Mouse (Mus musculus): ENCODE measurements around the gene Bik. TPM values are rescaled to one million over a fixed set of nuclear protein-coding genes. Genes with fewer than 3 reads are reported as not detected.
A peak's percentile ranks its signal among the peaks of the same experiment; 100 is the strongest.

Gene Bik
- total RNA-seq, 2 experiments from 2014 or later = not detected

GRCm38 (mm10) chr15:83546029-83546428, 19.4 kb downstream of the Bik start:
- no peak for DNase-seq (ENCODE audit: low spot score in 2 of 2)

- no peak for DNase-seq (ENCODE audit: low spot score in 2 of 2)
Observed at GRCm38 (mm10) chr15:83547144-83547543, 20.5 kb downstream of the Bik start.

DNA sequence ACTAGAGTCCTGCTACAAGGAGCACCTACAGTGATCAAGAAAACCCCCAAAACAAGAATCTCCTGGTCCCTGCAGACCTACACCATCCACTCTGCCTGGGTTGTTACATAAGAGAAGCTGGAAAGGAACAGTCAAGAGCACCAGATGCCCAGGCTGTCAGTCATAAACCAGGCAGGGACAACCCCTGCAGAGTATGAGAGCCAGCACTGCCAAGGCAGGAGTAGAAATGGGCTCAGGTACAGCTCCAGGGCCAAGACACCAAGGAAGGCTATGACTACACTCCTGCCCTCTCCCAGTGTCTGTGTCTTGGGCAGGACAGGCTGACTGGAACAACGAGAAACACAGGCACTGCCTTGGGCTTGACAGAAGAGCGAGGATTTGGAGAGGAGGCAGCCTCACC, 23.5 kb downstream of the Bik start:
- DNase-seq (ENCODE audit: low spot score in 2 of 2) = no peak

DNA sequence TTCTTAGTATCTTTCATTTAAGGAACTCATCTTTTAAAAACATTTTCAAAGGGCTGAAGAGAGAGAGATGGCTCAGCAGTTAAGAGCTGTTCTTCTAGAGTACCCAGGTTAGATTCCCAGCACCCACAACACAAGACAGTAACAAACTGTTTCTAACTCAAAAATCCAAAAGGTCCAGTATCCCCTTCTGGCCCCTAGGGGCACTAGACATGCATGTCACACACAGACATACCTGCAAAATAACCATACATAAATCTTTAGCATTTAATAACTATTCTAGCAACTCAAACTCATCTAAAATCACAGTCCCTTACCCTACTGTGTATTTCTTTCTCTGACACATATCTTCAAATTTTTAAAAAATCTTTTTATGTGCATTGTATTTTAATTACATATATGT, 27.2 kb downstream of the Bik start:
- DNase-seq (ENCODE audit: low spot score in 2 of 2) = no peak

GRCm38 (mm10) chr15:83555161-83555974, 28.7 kb downstream of the Bik start:
- peak; percentile 81 to 88 for DNase-seq (ENCODE audit: low spot score in 2 of 2)

GRCm38 (mm10) chr15:83560941-83561477, 34.3 kb downstream of the Bik start:
- DNase-seq (ENCODE audit: low spot score in 2 of 2) = no peak

GRCm38 (mm10) chr15:83562626-83563270, 36.1 kb downstream of the Bik start:
- peak; percentile 53 to 58 for DNase-seq (ENCODE audit: low spot score in 2 of 2)

DNA sequence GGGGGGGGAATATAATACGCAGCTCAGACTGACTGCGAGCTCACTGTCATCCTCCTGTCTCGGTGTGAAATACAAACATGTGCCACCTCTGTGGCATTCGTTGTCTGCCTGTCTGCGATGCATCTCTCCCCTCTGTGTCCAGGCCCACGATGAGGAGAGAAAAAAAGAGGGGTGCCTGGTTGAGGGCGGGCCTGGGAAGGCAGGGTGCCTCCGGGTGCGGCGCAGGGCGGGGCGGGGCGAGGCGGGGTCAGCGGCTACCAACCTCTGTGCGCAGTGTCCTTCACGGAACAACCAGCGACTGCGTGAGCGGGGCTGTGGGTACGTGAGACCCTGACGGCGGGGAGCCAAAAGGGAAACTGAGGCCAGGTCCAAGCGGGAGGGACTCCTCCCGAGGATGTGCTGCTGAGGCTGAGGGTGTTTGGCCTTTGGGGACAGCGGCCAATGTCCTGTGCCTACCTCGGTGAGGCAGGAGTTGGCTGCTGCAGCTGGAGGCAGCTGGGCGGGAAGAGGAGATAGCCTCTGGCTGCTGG, 36.7 kb downstream of the Bik start, which contains the start of the genes Tspo and Mcat:
Gene Tspo (plus strand): TSS at position 266 of the 530 bp plus-strand sequence.
Gene Mcat (minus strand): TSS at position 461 of the 530 bp plus-strand sequence.
- DNase-seq (ENCODE audit: low spot score in 2 of 2) = no peak

DNA sequence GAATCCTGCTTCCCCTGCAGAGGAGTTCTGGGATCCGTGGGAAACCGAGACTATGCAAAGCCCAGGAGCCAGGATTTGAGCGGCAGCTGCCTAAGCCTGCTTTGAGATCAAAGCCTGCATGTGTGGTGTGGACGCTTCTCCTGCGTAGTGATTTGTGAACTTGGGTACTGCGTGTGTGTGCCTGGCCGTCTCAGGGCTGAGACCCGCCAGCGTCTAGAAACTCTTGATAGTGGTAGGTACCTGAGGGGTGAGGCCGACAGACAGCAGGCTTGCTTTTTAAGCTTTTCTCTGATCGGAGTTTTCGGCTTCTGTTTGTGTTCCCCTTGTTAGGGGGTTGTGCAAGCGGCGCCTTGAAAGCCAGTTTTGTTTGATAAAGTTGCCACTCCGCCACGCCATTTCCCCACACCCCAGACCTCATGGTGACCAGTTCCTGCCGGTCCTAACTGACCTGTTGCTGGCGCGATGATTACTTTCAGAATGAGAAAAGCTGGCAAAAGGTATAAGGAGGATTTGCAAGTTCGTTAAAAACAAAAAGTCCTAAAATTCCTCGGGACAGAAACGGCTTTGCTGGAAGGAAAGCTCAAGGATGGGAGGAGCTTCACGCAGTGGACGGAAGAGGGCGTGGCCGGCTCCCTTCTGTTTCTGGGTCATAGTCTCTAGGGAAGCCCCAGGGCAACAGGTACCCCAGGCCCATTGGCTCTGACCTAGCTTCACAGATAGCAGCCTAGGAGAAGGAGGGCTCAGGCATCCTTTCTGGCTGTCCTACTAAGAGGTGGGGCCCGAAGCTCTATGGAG, 37.4 kb downstream of the Bik start:
- no peak for DNase-seq (ENCODE audit: low spot score in 2 of 2)

GRCm38 (mm10) chr15:83565434-83565833, 38.8 kb downstream of the Bik start:
- no peak for DNase-seq (ENCODE audit: low spot score in 2 of 2)

DNA sequence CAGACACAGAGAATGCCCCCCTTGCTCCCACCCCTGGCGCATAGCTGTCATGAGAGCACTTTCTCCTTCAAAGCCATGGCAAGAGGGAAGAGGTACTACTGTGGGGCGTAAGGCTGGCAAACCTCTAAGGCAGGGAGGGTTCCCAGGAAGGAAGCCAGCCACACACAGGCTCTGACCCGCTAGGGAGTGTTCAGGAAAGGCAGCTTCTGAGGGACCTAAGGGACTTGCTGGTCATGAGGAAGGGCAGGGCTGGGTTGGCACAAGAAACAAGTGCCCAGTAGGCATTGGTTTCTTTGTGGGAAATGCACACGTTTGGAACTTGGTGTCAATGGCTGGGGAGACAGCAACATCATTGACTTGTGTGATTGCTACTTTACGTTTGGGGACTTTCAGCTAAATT, 39.3 kb downstream of the Bik start:
- no peak for DNase-seq (ENCODE audit: low spot score in 2 of 2)

DNA sequence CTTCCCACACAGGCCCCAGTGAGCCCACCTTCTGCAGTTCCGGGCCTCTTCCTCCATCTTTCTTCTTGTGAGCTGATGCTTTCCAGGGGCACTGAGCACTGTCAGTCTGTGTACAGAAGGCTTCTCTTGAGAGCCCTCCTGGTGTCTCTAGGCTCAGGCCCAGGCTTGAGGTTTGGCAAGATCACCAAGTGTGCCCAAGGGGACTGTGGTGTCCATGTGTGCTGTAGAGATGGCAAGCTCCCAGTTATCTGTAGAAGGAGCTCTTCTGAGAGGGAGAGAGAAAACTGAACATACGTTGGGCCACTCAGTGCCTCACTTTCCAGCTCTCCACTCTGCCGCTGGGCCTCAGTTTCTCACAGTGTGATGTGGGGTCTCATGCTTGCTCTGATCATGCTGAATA, 41.1 kb downstream of the Bik start:
- no peak for DNase-seq (ENCODE audit: low spot score in 2 of 2)

GRCm38 (mm10) chr15:83568544-83568943, 41.9 kb downstream of the Bik start:
- DNase-seq (ENCODE audit: low spot score in 2 of 2) = no peak

DNA sequence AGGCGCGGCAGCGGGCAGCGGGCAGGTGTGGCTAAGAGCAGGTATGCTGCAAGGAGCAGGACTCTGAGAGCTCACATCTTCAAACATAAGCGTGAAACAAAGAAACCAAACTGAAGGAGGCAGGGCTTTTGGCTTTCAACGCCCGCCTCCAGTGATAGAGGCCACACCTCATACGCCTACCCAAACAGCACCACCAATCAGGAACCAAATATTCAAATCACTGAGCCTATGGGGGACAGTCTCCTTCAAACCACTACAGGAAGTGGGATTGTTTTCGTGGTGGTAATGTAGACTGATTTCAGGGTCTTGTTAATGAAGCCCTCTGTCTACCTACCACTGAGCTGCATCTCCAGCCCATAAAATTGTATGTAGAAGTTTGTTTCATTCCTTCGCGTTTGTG, 43.0 kb downstream of the Bik start:
- DNase-seq (ENCODE audit: low spot score in 2 of 2) = no peak

DNA sequence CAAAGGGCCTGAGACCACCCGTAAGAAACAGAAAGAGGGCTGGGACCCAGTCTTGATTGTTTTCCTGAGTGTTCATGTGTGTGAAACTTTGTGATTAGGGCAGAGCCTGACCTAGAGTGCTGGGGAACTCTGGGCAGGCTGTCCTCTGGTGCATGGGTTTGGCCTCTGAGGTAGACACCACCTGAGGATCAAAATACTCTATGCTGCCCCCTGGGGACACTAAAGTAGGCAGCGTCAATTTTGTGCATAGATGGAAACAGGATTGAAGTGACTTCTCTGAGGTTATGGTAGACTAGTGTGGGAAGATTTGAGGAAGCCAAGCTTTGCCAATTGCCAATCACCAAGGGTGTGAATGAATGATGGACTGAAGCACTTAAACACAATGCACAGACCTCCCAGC, 44.0 kb downstream of the Bik start:
- DNase-seq (ENCODE audit: low spot score in 2 of 2) = no peak

DNA sequence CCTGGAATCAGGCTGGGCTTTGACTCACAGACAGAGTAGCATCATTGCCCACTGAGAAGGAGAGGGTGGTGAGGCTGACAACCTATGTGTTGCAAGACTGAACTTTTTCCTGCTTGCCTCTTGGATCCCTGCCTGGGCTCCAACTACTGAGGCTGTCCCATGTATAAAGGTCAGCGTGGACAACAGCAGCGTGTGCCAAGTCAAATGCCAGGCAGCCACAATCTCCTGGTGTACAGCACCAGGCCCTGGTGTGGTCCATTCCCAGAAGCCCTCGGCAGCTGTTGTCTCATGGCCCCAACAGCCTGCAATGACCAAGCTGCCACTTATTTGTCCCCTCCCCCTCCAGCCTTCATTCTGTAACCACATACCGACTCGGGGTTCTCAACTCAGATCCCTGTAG, 45.0 kb downstream of the Bik start:
- DNase-seq (ENCODE audit: low spot score in 2 of 2) = no peak

- DNase-seq (ENCODE audit: low spot score in 2 of 2) = no peak
Observed at GRCm38 (mm10) chr15:83572132-83572531, 45.5 kb downstream of the Bik start.

DNA sequence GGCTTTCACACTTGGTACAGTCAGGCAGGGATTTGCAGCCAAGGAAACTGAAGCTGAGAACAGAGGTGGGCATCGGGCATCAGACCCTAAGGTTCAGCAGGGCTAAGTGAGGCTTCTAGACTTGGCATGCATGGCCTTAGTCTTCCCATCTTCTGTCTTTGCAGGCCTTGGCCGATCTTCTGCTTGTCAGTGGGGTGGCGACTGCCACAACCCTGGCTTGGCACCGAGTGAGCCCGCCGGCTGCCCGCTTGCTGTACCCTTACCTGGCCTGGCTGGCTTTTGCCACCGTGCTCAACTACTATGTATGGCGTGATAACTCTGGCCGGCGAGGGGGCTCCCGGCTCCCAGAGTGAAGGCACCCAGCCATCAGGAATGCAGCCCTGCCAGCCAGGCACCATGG, 46.9 kb downstream of the Bik start:
- no peak for DNase-seq (ENCODE audit: low spot score in 2 of 2)

DNA sequence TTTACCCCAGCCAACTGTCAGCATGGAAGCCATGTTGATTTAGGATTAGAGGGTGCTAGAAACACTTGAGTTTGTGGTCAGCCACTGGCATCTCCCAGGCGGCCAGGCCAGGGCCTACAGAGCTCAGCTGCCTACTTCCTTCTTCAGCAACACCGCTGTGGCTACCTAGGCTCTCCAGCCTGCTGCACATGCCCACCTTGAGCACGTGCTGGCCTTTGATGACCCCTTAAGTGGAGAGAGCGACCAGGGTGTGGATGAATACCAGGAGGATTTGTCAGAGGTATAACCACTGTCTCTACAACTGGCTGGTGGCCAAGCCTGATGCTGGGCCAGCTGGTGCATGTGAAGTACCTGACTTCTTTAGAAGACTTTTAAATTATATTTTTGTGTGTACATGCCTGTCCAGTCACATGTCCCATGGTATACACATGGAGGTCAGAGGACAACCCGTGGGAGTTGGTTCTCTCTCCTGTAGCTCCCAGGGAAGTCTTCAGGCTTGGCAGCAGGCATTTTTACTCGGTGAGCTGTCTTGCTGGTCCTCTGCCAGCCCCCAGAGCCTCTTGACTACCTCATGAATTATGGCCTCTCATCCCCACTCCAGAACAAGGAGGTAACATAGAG, 48.2 kb downstream of the Bik start:
- no peak for DNase-seq (ENCODE audit: low spot score in 2 of 2)

GRCm38 (mm10) chr15:83575543-83575942, 48.9 kb downstream of the Bik start:
- DNase-seq (ENCODE audit: low spot score in 2 of 2) = no peak

- DNase-seq (ENCODE audit: low spot score in 2 of 2) = no peak
Observed at GRCm38 (mm10) chr15:83576651-83577050, 50.0 kb downstream of the Bik start.
